Mouse (Mus musculus): ENCODE data around the gene Col4a3.

The Col4a3 gene

DNA sequence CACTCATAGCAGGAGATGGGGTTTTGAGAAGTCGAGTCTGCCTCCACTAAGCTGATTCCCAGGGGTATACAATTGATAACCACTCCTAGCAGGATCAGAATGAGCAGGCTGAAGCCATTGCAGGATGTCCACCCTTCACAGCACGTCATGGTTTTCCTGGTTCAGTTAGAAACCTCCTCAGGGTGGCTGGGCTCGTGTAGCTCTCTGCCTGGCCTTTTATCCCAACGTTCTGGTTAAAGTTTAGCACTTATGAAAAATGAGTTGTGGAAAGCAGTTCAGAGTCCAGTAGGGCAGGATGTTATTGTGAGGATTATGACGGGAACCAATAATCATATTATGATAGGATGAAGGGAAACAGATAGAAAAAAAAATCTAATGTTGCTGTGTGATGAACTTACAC is 181.5 kb downstream of the Col4a3 start, which contains the start of gene Tm4sf20:
Tm4sf20 (minus strand) TSS at position 193 of the 400 bp plus-strand sequence.
- DNase-seq (ENCODE audit: low read depth in 1 of 2, low spot score in 2 of 2): no peak

DNA sequence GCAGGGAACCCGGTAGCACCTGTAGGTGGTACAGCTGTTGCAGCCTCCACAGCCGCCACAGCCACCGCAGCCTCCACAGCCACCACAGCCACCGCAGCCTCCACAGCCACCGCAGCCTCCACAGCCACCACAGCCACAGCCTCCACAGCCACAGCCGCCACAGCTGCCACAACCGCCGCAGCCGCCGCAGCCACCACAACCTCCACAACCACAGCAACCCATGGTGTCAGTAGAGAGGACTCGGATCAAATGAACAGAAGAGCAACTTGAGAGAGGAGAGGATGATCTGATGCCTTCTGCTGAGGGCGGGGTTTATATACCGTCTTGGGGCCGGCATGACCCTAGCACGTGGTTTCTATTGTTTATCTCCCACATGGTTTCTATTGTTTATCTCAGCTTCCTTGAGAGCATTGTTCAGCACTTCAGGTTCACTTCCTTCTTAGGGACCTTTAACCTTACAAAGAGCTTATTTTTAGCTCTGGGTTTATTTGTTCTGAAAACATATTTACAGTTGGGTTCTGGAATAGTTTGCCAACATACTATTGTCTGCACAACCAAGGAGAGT is 184.4 kb downstream of the Col4a3 start, which contains the start of gene Gm47791:
Gm47791 (minus strand) TSS at position 222 of the 565 bp plus-strand sequence.
- DNase-seq (ENCODE audit: low read depth in 1 of 2, low spot score in 2 of 2): no peak

Data from monocyte, adult 2 months (primary cell).